Mouse (Mus musculus): Measurements from ENCODE around the gene Lzts2. TPM values are rescaled to one million over a fixed set of nuclear protein-coding genes. Genes with fewer than 3 reads are reported as not detected.

The Lzts2 gene
- polyA plus RNA-seq, 1 experiment from 2014 or later: 38.4 TPM

DNA sequence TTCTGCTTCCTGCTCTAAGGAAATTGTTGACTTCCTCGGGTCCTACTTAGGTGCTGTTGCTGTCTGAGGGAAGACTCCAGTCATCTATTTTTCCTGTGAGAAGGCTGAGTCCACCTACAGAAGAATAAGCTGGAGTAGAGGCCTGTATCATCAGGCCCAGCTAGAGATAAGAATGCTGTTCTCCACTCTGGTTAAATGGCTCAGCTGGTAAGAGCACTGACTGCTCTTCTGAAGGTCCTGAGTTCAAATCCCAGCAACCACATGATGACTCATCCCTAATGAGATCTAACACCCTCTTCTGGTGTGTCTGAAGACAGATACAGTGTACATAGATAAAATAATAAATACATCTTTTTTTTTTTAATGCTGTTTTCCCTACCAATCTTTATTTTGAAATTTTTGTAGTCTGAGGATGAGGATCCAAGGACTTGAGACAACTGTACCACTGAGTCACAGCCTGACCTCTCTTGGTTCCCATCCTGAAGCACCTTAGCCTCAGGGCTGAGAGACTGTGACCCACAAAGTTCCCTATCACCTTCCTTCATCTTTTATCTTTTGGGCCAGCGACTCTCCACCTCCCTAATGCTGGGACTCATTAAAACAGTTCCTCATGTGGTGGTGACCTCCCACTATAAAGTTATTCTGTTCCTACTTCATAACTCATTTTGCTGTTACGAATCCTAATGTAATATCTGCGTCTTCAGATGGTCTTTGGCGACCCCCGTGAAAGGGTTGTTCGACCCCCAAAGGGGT, 53.7 kb downstream of the Lzts2 start:
- WGBS (ENCODE audit: insufficient replicate concordance): 70% methylated on average over 7 of the region's 7 CpGs
- H3K4me1 ChIP-seq (ENCODE audit: control insufficient read depth, insufficient read depth, low read length): 0 out of 2 replicates have a peak, but pooled peaks cover 3% of the 10 kb centered on the region
- H3K9me3 ChIP-seq (replicated peaks; ENCODE audit: control insufficient read depth, low read length): no peaks in the 10 kb centered on the region
- H3K4me2 ChIP-seq: no peak overlapping the region
- H3K9ac ChIP-seq (ENCODE audit: low read depth, low read length): no peak overlapping the region
- H3K4me3 ChIP-seq (ENCODE audit: low read depth, low read length): no peak overlapping the region
- H3K36me3 ChIP-seq (ENCODE audit: control insufficient read depth, insufficient read depth, low read length): no peaks in the 10 kb centered on the region
- no peak overlapping the region for H3K27ac ChIP-seq (ENCODE audit: low read depth, low read length)
- ATAC-seq (replicated peaks; ENCODE audit: insufficient number of reproducible peaks, low FRiP score, low TSS enrichment): no peak
- peaks cover 59% of the 10 kb centered on the region for H3K27me3 ChIP-seq (ENCODE audit: control insufficient read depth, insufficient read depth, low read length)

DNA sequence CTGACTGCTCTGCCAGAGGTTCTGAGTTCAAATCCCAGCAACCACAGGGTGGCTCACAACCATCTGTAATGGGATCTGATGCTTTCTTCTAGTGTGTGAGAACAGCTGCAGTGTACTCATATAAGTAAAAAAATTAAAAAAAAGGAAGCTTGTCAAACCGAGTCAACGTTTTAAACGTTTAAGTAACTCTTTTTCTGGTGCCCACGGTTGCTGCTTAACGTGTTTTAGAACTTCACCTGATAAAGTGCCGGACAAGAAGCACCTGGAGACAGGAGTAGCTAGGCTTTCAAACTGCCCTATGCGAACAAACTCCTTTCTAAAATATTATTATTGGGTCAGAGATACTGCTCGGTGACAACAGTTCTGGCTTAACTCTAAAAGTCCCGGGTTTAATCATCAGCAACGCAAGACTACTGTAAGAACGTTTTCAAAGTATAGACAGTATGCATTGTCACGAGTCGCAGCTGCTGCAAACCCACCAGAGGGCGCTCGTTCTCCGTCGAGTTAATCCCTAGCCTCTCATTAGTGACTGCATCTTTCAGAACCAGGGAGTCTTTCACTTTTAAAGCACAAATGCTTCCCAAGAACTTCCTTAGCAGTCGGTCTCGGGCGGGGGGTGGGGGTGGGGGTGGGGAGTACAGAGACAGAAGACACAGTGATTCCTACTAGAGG, 59.8 kb downstream of the Lzts2 start:
- ATAC-seq (replicated peaks; ENCODE audit: insufficient number of reproducible peaks, low FRiP score, low TSS enrichment): no peak
- peaks cover 39% of the 10 kb centered on the region for H3K27me3 ChIP-seq (ENCODE audit: control insufficient read depth, insufficient read depth, low read length)
- 7% methylated on average over 20 of the region's 20 CpGs for WGBS (ENCODE audit: insufficient replicate concordance)
- H3K9me3 ChIP-seq (replicated peaks; ENCODE audit: control insufficient read depth, low read length): no peaks in the 10 kb centered on the region
- peak overlapping the region; percentile 90 for H3K9ac ChIP-seq (ENCODE audit: low read depth, low read length)
- peaks cover 26% of the 10 kb centered on the region for H3K4me1 ChIP-seq (ENCODE audit: control insufficient read depth, insufficient read depth, low read length)
- peak overlapping the region; percentile 69 for H3K4me3 ChIP-seq (ENCODE audit: low read depth, low read length)
- H3K36me3 ChIP-seq (ENCODE audit: control insufficient read depth, insufficient read depth, low read length): no peaks in the 10 kb centered on the region
- peak overlapping the region; percentile 84 for H3K4me2 ChIP-seq
- H3K27ac ChIP-seq (ENCODE audit: low read depth, low read length): peak overlapping the region; percentile 94

DNA sequence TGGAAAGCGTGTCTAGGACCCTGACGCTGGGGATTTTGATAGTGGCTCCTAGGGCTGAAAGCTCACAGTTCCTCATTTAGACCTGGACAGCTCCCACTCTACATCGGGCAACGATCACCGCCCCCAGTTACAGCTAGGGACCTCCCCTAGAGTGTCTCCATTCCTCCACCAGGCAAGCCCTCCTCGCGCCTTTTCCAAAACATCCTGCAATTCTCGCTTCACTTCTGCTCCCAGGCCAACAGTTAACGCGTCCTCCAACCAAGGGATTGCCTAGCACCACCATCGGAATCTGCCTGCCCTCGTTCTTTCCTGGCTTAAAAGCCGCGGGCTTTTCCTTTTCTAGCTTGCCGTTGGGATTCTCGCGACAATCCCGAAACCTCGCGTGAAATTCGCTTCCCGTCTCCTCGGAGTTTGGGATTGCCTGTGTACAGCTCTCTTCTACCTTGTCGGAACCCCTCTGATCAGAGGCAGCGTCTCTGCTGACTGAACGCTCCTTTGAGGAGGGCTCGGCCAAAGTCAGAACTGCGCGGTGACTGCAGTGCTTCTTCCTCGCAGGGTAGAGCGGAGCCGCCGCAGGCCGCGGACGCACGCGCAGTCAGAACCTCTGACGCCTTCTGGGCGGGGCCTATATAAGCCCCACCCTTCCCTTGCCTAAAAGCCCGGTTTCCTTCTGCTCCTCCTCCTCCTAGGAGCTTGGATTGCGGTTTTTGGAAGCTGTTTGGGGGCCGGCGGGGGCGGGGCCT, 60.5 kb downstream of the Lzts2 start, which contains the start of gene Kazald1:
TSS of gene Kazald1 (plus strand) at position 662 of the 743 bp plus-strand sequence.
- peaks cover 31% of the 10 kb centered on the region for H3K4me1 ChIP-seq (ENCODE audit: control insufficient read depth, insufficient read depth, low read length)
- ATAC-seq (replicated peaks; ENCODE audit: insufficient number of reproducible peaks, low FRiP score, low TSS enrichment): peak; percentile 69; the same call in 1 of the 2 replicates
- under 1% methylated on average over 45 of the region's 45 CpGs for WGBS (ENCODE audit: insufficient replicate concordance)

GRCm38 (mm10) chr19:45075323-45076035, 61.3 kb downstream of the Lzts2 start:
- Histone ChIP-seq H3K27me3 (ENCODE audit: control insufficient read depth, insufficient read depth, low read length) (peaks cover 51% of the 10 kb centered on the region), H3K27ac (ENCODE audit: low read depth, low read length) (peak overlapping the region; percentile 94), H3K9ac (ENCODE audit: low read depth, low read length) (peak overlapping the region; percentile 90), H3K4me2 (peak overlapping the region; percentile 84), H3K36me3 (ENCODE audit: control insufficient read depth, insufficient read depth, low read length) (no peaks in the 10 kb centered on the region), H3K4me3 (ENCODE audit: low read depth, low read length) (peak overlapping the region; percentile 69), H3K9me3 (replicated peaks; ENCODE audit: control insufficient read depth, low read length) (no peaks in the 10 kb centered on the region), H3K4me1 (ENCODE audit: control insufficient read depth, insufficient read depth, low read length) (peaks cover 37% of the 10 kb centered on the region)
- ATAC-seq (replicated peaks; ENCODE audit: insufficient number of reproducible peaks, low FRiP score, low TSS enrichment): peak; percentile 18; the same call in 1 of the 2 replicates
- WGBS (ENCODE audit: insufficient replicate concordance): 1% methylated on average over 32 of the region's 32 CpGs

More for the DNA sequence above, 60.5 kb downstream of the Lzts2 start, which contains the start of gene Kazald1:
- H3K36me3 ChIP-seq (ENCODE audit: control insufficient read depth, insufficient read depth, low read length): no peaks in the 10 kb centered on the region
- no peaks in the 10 kb centered on the region for H3K9me3 ChIP-seq (replicated peaks; ENCODE audit: control insufficient read depth, low read length)
- H3K9ac ChIP-seq (ENCODE audit: low read depth, low read length): peak within 1 kb of the TSS; percentile 90
- peak within 1 kb of the TSS; percentile 94 for H3K27ac ChIP-seq (ENCODE audit: low read depth, low read length)
- H3K4me2 ChIP-seq: peak within 1 kb of the TSS; percentile 84
- peak within 1 kb of the TSS; percentile 69 for H3K4me3 ChIP-seq (ENCODE audit: low read depth, low read length)
- peaks cover 45% of the 10 kb centered on the region for H3K27me3 ChIP-seq (ENCODE audit: control insufficient read depth, insufficient read depth, low read length)

DNA sequence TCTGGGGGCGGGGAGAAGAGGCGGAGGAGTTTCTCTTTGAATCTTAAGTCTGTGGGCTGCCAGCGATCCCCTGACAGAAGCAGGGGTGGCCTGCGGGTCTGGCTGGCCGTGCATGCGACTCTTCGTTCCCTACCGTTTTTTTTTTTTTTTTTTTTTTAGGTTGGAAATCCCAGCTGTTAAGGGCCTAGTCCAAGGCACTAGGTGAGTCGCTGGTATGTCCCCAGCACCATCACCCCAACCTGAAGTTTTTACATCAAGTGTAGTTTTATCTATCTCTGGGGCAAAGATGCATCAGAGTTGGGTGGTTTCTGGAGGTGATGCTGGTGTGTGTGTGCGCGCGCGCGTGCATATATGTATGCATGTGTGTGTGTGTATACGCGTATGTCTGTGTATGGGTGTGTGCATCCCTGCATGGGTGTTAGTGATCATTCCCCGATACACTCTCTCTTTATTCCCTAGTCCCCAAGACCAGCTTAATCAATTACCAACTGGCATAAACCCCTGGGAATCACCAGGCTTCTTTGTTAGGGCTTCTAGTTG, 61.9 kb downstream of the Lzts2 start:
- 8% methylated on average over 17 of the region's 17 CpGs for WGBS (ENCODE audit: insufficient replicate concordance)
- H3K4me1 ChIP-seq (ENCODE audit: control insufficient read depth, insufficient read depth, low read length): peaks cover 41% of the 10 kb centered on the region
- H3K36me3 ChIP-seq (ENCODE audit: control insufficient read depth, insufficient read depth, low read length): no peaks in the 10 kb centered on the region
- peak overlapping the region; percentile 84 for H3K4me2 ChIP-seq
- H3K9ac ChIP-seq (ENCODE audit: low read depth, low read length): peak overlapping the region; percentile 90; the same call in 1 of the 2 replicates
- peaks cover 54% of the 10 kb centered on the region for H3K27me3 ChIP-seq (ENCODE audit: control insufficient read depth, insufficient read depth, low read length)
- peak overlapping the region; percentile 69 for H3K4me3 ChIP-seq (ENCODE audit: low read depth, low read length)
- H3K27ac ChIP-seq (ENCODE audit: low read depth, low read length): no peak overlapping the region
- H3K9me3 ChIP-seq (replicated peaks; ENCODE audit: control insufficient read depth, low read length): no peaks in the 10 kb centered on the region
- no peak for ATAC-seq (replicated peaks; ENCODE audit: insufficient number of reproducible peaks, low FRiP score, low TSS enrichment)

Other genes starting within 250 kb of the Lzts2 start
- gene Slf2, start 83.3 kb upstream of the Lzts2 start, polyA plus RNA-seq (2014; fragmentation: Nextera tagmentation; extraction: Ambion mirVana): 57.1 and 62.0 TPM in 2 replicates
- gene Sema4g, start 25.3 kb upstream of the Lzts2 start, polyA plus RNA-seq (2014; fragmentation: Nextera tagmentation; extraction: Ambion mirVana): 1.0 and 1.4 TPM in 2 replicates
- 14.2 and 14.8 TPM in 2 replicates for gene Twnk, start 8.8 kb upstream of the Lzts2 start, polyA plus RNA-seq (2014; fragmentation: Nextera tagmentation; extraction: Ambion mirVana)
- 63.0 and 64.3 TPM in 2 replicates for gene Mrpl43, start 8.0 kb upstream of the Lzts2 start, polyA plus RNA-seq (2014; fragmentation: Nextera tagmentation; extraction: Ambion mirVana)
- 0.21 TPM in 1 of 2 replicates, not detected in the other for gene Pdzd7, start 31.3 kb downstream of the Lzts2 start, polyA plus RNA-seq (2014; fragmentation: Nextera tagmentation; extraction: Ambion mirVana)
- gene Sfxn3, start 33.1 kb downstream of the Lzts2 start, polyA plus RNA-seq (2014; fragmentation: Nextera tagmentation; extraction: Ambion mirVana): 16.0 and 18.8 TPM in 2 replicates
- 2.7 and 2.9 TPM in 2 replicates for gene Kazald1, start 60.8 kb downstream of the Lzts2 start, polyA plus RNA-seq (2014; fragmentation: Nextera tagmentation; extraction: Ambion mirVana)
- gene Tlx1, start 136.3 kb downstream of the Lzts2 start, polyA plus RNA-seq (2014; fragmentation: Nextera tagmentation; extraction: Ambion mirVana): 0.45 and 1.0 TPM in 2 replicates
- gene Lbx1, start 221.4 kb downstream of the Lzts2 start, polyA plus RNA-seq (2014; fragmentation: Nextera tagmentation; extraction: Ambion mirVana): 0.08 and 0.16 TPM in 2 replicates